Mouse (Mus musculus) MEL (cell line): ENCODE data around the gene Cadps2. TPM values are rescaled to one million over a fixed set of nuclear protein-coding genes. Genes with fewer than 3 reads are reported as not detected.

Experiments used
- DNase-seq: peaks from one replicate; pipeline ENCODE4 v3.0.0; 2011; ENCODE audit warnings: low read depth, low spot score
- H3K27ac ChIP-seq: 2 replicates; pipeline ENCODE4 v1.5.1; 2012; ENCODE audit warnings: low read depth, mild to moderate bottlenecking, control low read depth, low read length, moderate library complexity; ENCODE audit not compliant: control insufficient read depth
- H3K27me3 ChIP-seq, 2 experiments: fragments of 150-350 bp in 1 of 2; sonication (generic) in 1 of 2; 2 replicates each; pipeline ENCODE4 v1.6.1; 2012; ENCODE audit warnings: low read length in 2 of 2, mild to moderate bottlenecking in 2 of 2, improper control_type of control experiment in 1 of 2, moderate library complexity in 1 of 2; ENCODE audit not compliant: insufficient read depth in 2 of 2, control insufficient read depth in 1 of 2
- H3K36me3 ChIP-seq, 2 experiments: 2 replicates each; pipeline ENCODE4 v1.6.1; 2012 to 2014; ENCODE audit warnings: low read length in 2 of 2, improper control_type of control experiment in 1 of 2, inconsistent platforms in 1 of 2, mild to moderate bottlenecking in 1 of 2; ENCODE audit not compliant: insufficient read depth in 2 of 2, control insufficient read depth in 1 of 2
- H3K4me1 ChIP-seq, 2 experiments: fragments of 150-350 bp in 1 of 2; sonication (generic) in 1 of 2; 2 replicates each; pipeline ENCODE4 v1.6.1; 2012; ENCODE audit warnings: low read length in 2 of 2, improper control_type of control experiment in 1 of 2, mild to moderate bottlenecking in 1 of 2; ENCODE audit not compliant: insufficient read depth in 2 of 2, control insufficient read depth in 1 of 2
- H3K4me3 ChIP-seq, 2 experiments: fragments of 150-350 bp in 1 of 2; sonication (generic) in 1 of 2; 2 replicates each; pipeline ENCODE4 v1.5.1; 2012; ENCODE audit warnings: low read depth in 2 of 2, low read length in 2 of 2, mild to moderate bottlenecking in 2 of 2, moderate library complexity in 2 of 2, control low read depth in 1 of 2, improper control_type of control experiment in 1 of 2; ENCODE audit not compliant: control insufficient read depth in 1 of 2, insufficient read depth in 1 of 2
- H3K79me2 ChIP-seq: 2 replicates; pipeline ENCODE4 v1.6.1; 2012; ENCODE audit warnings: mild to moderate bottlenecking, low read length, moderate library complexity; ENCODE audit not compliant: control insufficient read depth, poor library complexity, insufficient read depth
- H3K9ac ChIP-seq: 2 replicates; pipeline ENCODE4 v1.6.1; 2012; ENCODE audit warnings: low read depth, mild to moderate bottlenecking, control low read depth, low read length, moderate library complexity; ENCODE audit not compliant: control insufficient read depth, poor library complexity, severe bottlenecking
- H3K9me3 ChIP-seq: fragments of 150-350 bp; sonication (generic); replicated peaks from 2 replicates; pipeline ENCODE4 v1.6.1; 2012; ENCODE audit warnings: mild to moderate bottlenecking, low read length, improper control_type of control experiment, moderate library complexity; ENCODE audit not compliant: insufficient read depth
- CHD1 ChIP-seq: IDR thresholded peaks from 2 replicates; pipeline ENCODE4 v1.6.1; 2012; ENCODE audit warnings: low read depth, mild to moderate bottlenecking, inconsistent platforms, low read length, improper control_type of control experiment
- CHD2 ChIP-seq: IDR thresholded peaks from 2 replicates; pipeline ENCODE4 v1.6.1; 2011; ENCODE audit warnings: low read length, improper control_type of control experiment
- ELF1 ChIP-seq: IDR thresholded peaks from 2 replicates; pipeline ENCODE4 v1.6.1; 2014; ENCODE audit warnings: low read depth, mild to moderate bottlenecking, inconsistent platforms, low read length, improper control_type of control experiment, moderate library complexity
- EP300 ChIP-seq, 2 experiments: IDR thresholded peaks; 2 replicates each; pipeline ENCODE4 v1.6.1; 2011; ENCODE audit warnings: improper control_type of control experiment in 2 of 2, low read length in 2 of 2, low read depth in 1 of 2, mild to moderate bottlenecking in 1 of 2
- ETS1 ChIP-seq: IDR thresholded peaks from 2 replicates; pipeline ENCODE4 v1.6.1; 2012; ENCODE audit warnings: low read depth, mild to moderate bottlenecking, inconsistent platforms, low read length, improper control_type of control experiment, moderate library complexity
- KAT2A ChIP-seq: conservative IDR thresholded peaks from 2 replicates; pipeline ENCODE4 v1.6.1; 2012; ENCODE audit warnings: low read depth, low read length, improper control_type of control experiment, inconsistent platforms
- MAFK ChIP-seq: IDR thresholded peaks from 2 replicates; pipeline ENCODE4 v1.6.1; 2011; ENCODE audit warnings: low read depth, mild to moderate bottlenecking, low read length, improper control_type of control experiment, borderline replicate concordance
- MEF2A ChIP-seq: IDR thresholded peaks from 2 replicates; pipeline ENCODE4 v1.6.1; 2014; ENCODE audit warnings: low read depth, mild to moderate bottlenecking, inconsistent platforms, low read length, improper control_type of control experiment; ENCODE audit not compliant: poor library complexity, insufficient replicate concordance, severe bottlenecking; ENCODE audit errors: extremely low read depth
- MXI1 ChIP-seq: IDR thresholded peaks from 2 replicates; pipeline ENCODE4 v1.6.1; 2011; ENCODE audit warnings: mild to moderate bottlenecking, low read depth, low read length, improper control_type of control experiment
- MYC ChIP-seq: IDR thresholded peaks from 2 replicates; pipeline ENCODE4 v1.6.1; 2011; ENCODE audit warnings: low read depth, mild to moderate bottlenecking, low read length, improper control_type of control experiment, moderate library complexity
- NELFE ChIP-seq: IDR thresholded peaks from 2 replicates; pipeline ENCODE4 v1.6.1; 2011; ENCODE audit warnings: low read depth, low read length, improper control_type of control experiment
- NRF1 ChIP-seq: IDR thresholded peaks from 2 replicates; pipeline ENCODE4 v1.6.1; 2014; ENCODE audit warnings: low read depth, mild to moderate bottlenecking, inconsistent platforms, low read length, improper control_type of control experiment, moderate library complexity; ENCODE audit not compliant: poor library complexity, insufficient read depth, severe bottlenecking
- POLR2AphosphoS5 ChIP-seq: IDR thresholded peaks from 2 replicates; pipeline ENCODE4 v1.6.1; 2012; ENCODE audit warnings: low read depth, borderline replicate concordance, mild to moderate bottlenecking, inconsistent platforms, low read length, moderate library complexity, mixed read lengths
- RCOR1 ChIP-seq: IDR thresholded peaks from 2 replicates; pipeline ENCODE4 v1.6.1; 2012; ENCODE audit warnings: low read depth, mild to moderate bottlenecking, inconsistent platforms, low read length, improper control_type of control experiment
- SIN3A ChIP-seq: IDR thresholded peaks from 2 replicates; pipeline ENCODE4 v1.6.1; 2012; ENCODE audit warnings: low read length, improper control_type of control experiment, inconsistent platforms
- SMC3 ChIP-seq: IDR thresholded peaks from 2 replicates; pipeline ENCODE4 v1.6.1; 2011; ENCODE audit warnings: low read depth, low read length, improper control_type of control experiment
- TBP ChIP-seq: IDR thresholded peaks from 2 replicates; pipeline ENCODE4 v1.8.0; 2011; ENCODE audit warnings: low read depth, low read length, improper control_type of control experiment
- UBTF ChIP-seq: IDR thresholded peaks from 2 replicates; pipeline ENCODE4 v1.6.1; 2012; ENCODE audit warnings: low read depth, mild to moderate bottlenecking, inconsistent platforms, low read length, improper control_type of control experiment, moderate library complexity, borderline replicate concordance; ENCODE audit not compliant: insufficient read depth
- USF1 ChIP-seq: IDR thresholded peaks from 2 replicates; pipeline ENCODE4 v1.6.1; 2014; ENCODE audit warnings: low read depth, mild to moderate bottlenecking, inconsistent platforms, low read length, improper control_type of control experiment, moderate library complexity
- USF2 ChIP-seq, 2 experiments: IDR thresholded peaks; 2 replicates each; pipeline ENCODE4 v1.6.1; 2011 to 2012; ENCODE audit warnings: improper control_type of control experiment in 2 of 2, low read length in 2 of 2, borderline replicate concordance in 1 of 2, inconsistent platforms in 1 of 2, low read depth in 1 of 2, mild to moderate bottlenecking in 1 of 2; ENCODE audit not compliant: insufficient read depth in 1 of 2
- ZMIZ1 ChIP-seq: IDR thresholded peaks from 2 replicates; pipeline ENCODE4 v1.6.1; 2012; ENCODE audit warnings: low read depth, mild to moderate bottlenecking, inconsistent platforms, low read length, improper control_type of control experiment, moderate library complexity
- ZNF384 ChIP-seq: IDR thresholded peaks from 2 replicates; pipeline ENCODE4 v1.6.1; 2012; ENCODE audit warnings: low read depth, mild to moderate bottlenecking, inconsistent platforms, low read length, improper control_type of control experiment
- polyA plus RNA-seq, 2 experiments: library from polyadenylated mRNA; stranded (reverse) in 1 of 2; unstranded in 1 of 2; fragments of >175 nt in 1 of 2; fragments of >200 nt in 1 of 2; gene quantifications; 2 replicates each; pipeline versions ENCODE4 v1.2.1 to v1.2.4; 2012; ENCODE audit warnings: low replicate concordance in 2 of 2, low read depth in 1 of 2; ENCODE audit not compliant: insufficient read length in 2 of 2, insufficient read depth in 1 of 2, missing spikeins in 1 of 2
- total RNA-seq: library from RNA; depleted of rRNA; stranded (reverse); fragments of 300-350 nt; gene quantifications from 2 replicates; pipeline ENCODE4 v1.2.3, GENCODE M21; 2012

Gene Cadps2
- total and polyA plus RNA-seq, 3 experiments: not detected

- Histone ChIP-seq H3K27ac (no peak overlapping the region), H3K9me3 (no peaks in the 10 kb centered on the region), H3K36me3 (no peaks in the 10 kb centered on the region), H3K9ac (no peak overlapping the region), H3K27me3 (no peaks in the 10 kb centered on the region), H3K79me2 (no peaks in the 10 kb centered on the region), H3K4me3 (no peak overlapping the region), H3K4me1 (no peaks in the 10 kb centered on the region)
- TF ChIP-seq NRF1 (no peak), USF2 (IDR thresholded peaks at IDR 0.05; ENCODE audit: borderline replicate concordance in 1 of 2, insufficient read depth in 1 of 2, low read depth in 1 of 2, low read length in 2 of 2) (no peak), USF1 (no peak), CHD2 (no peak), MAFK (no peak), ZNF384 (no peak), POLR2AphosphoS5 (no peak), UBTF (no peak), MXI1 (no peak), TBP (no peak), ETS1 (no peak), CHD1 (no peak), EP300 (IDR thresholded peaks at IDR 0.05; ENCODE audit: low read depth in 1 of 2, low read length in 2 of 2) (no peak)
- no peak for DNase-seq
These were observed 138.3 kb downstream of the Cadps2 start for GRCm38 (mm10) chr6:23700879-23701278.

- no peaks in the 10 kb centered on the region for H3K27me3 ChIP-seq
- H3K27ac ChIP-seq: no peak overlapping the region
- H3K9ac ChIP-seq: no peak overlapping the region
- H3K36me3 ChIP-seq: no peaks in the 10 kb centered on the region
- DNase-seq: no peak
- no peaks in the 10 kb centered on the region for H3K4me1 ChIP-seq
- TF ChIP-seq NELFE: no peak
- TF ChIP-seq ZMIZ1: no peak
- TF ChIP-seq MXI1: no peak
- no peak for TF ChIP-seq SIN3A
- TF ChIP-seq MYC: no peak
- no peak for TF ChIP-seq SMC3
- TF ChIP-seq ELF1: no peak
- no peak for TF ChIP-seq EP300 (IDR thresholded peaks at IDR 0.05; ENCODE audit: low read depth in 1 of 2, low read length in 2 of 2)
- TF ChIP-seq POLR2AphosphoS5: no peak
- no peak for TF ChIP-seq RCOR1
- no peak for TF ChIP-seq USF1
- TF ChIP-seq MEF2A: no peak
- no peak for TF ChIP-seq KAT2A
- no peak overlapping the region for H3K4me3 ChIP-seq
- no peaks in the 10 kb centered on the region for H3K79me2 ChIP-seq
- no peaks in the 10 kb centered on the region for H3K9me3 ChIP-seq
These were observed 161.0 kb downstream of the Cadps2 start for GRCm38 (mm10) chr6:23678172-23678571.
